Mouse (Mus musculus): ENCODE measurements around the gene Homer1. TPM values are rescaled to one million over a fixed set of nuclear protein-coding genes. Genes with fewer than 3 reads are reported as not detected.
A peak's percentile ranks its signal among the peaks of the same experiment; 100 is the strongest.

The Homer1 gene
- polyA plus RNA-seq, 1 experiment from 2014 or later = 3.6 TPM

DNA sequence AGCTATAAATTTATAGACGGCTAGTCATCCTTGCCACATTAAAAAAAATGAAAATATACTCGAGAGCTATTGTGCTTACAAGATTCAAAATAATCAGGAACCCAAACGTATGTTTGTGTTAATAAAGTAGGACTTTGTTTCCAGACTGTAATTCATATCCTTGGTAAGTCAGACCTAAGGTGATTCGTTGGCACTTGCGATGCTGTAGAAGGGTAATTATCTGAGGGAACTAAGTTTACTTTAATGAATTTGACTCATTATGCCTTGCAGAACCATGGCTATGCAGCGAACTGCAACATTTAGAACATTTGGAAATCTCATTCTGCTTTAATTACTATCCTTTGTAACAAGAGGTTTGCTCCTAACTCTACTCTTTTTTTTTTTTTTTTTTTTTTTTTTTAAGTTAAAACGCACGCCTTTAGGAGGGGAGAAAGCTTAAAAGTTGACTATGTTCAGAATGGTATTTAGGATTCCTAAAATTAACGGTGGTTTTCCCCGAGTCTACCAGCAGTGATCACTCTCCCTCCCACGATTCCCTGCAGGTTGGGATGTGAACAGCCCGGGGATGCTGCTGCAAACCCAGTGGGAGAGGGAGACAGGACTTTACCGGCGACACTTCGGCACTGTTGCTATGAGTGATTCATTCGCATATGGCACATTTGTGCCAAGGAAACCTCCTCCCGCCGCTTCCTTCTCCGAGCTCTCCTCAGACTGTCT lies 3.6 kb downstream of the Homer1 start:
- ATAC-seq (replicated peaks; ENCODE audit: low FRiP score, low read depth) (no peak; the same call in 1 of the 2 replicates), DNase-seq (ENCODE audit: low spot score) (no peak)
- Histone ChIP-seq H3K4me3 (replicated peaks; ENCODE audit: low read depth, low read length) (peak overlapping the region; percentile 94), H3K9me3 (replicated peaks; ENCODE audit: low read length) (no peaks in the 10 kb centered on the region), H3K27ac (peak overlapping the region; percentile 95), H3K36me3 (ENCODE audit: insufficient read depth, low read length) (no peaks in the 10 kb centered on the region), H3K4me2 (ENCODE audit: low read length) (peak overlapping the region; percentile 81), H3K9ac (ENCODE audit: low read depth, low read length) (peak overlapping the region; percentile 84), H3K4me1 (replicated peaks; ENCODE audit: insufficient read depth, low read length) (no peaks in the 10 kb centered on the region), H3K27me3 (ENCODE audit: insufficient read depth, low read length) (no peaks in the 10 kb centered on the region)
- 8% methylated on average over 19 of the region's 19 CpGs for WGBS
- no peak for TF ChIP-seq CTCF (IDR thresholded peaks at IDR 0.05; ENCODE audit: low read depth)

DNA sequence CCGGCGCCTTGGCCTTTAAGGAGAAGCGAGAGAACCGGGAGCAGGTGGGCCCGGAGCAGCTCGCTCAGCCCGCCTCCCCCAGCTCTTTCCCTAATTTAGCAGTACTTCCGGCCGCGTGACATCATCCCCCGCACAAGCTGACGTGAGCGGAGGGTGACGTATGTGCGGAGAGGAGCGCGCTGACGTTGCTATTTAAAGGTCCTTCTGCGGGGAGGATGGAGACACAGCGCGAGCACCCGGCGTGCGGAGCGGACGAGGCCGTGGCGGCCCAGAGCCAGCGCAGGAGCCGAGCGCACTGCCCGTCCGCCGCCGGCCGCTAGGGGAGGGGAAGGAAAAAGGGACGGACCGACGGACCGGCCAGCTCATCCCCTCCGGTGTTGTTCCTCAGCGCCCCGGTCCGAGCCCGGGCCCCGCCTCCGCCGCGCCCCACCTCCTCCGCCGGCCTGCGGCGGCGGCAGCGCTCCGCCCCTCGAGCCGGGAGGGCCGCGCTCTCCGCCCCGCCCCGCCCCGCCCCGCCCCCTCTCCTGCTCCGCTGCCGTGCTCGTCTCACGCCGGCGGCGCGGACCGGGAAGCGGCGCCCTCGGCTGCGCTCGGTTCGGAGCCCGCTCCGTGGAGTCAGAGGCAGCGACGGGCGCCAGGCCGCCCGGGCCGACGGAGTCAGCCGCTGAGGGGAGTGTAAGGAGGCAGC lies 4.3 kb downstream of the Homer1 start:
- Histone ChIP-seq H3K9ac (ENCODE audit: low read depth, low read length) (peak overlapping the region; percentile 84), H3K27me3 (ENCODE audit: insufficient read depth, low read length) (no peaks in the 10 kb centered on the region), H3K4me3 (replicated peaks; ENCODE audit: low read depth, low read length) (peak overlapping the region; percentile 94), H3K4me1 (replicated peaks; ENCODE audit: insufficient read depth, low read length) (no peaks in the 10 kb centered on the region), H3K4me2 (ENCODE audit: low read length) (peak overlapping the region; percentile 81), H3K27ac (peak overlapping the region; percentile 95), H3K36me3 (ENCODE audit: insufficient read depth, low read length) (no peaks in the 10 kb centered on the region), H3K9me3 (replicated peaks; ENCODE audit: low read length) (no peaks in the 10 kb centered on the region)
- under 1% methylated on average over 72 of the region's 90 CpGs for WGBS
- TF ChIP-seq CTCF (IDR thresholded peaks at IDR 0.05; ENCODE audit: low read depth) = peak; percentile 58
- ATAC-seq (replicated peaks; ENCODE audit: low FRiP score, low read depth) (peak; percentile 97), DNase-seq (ENCODE audit: low spot score) (peak; percentile 97)

- ATAC-seq (replicated peaks; ENCODE audit: low FRiP score, low read depth) = peak; percentile 44
- TF ChIP-seq CTCF (IDR thresholded peaks at IDR 0.05; ENCODE audit: low read depth) = no peak
- WGBS = under 1% methylated on average over 64 of the region's 64 CpGs
Observed at GRCm38 (mm10) chr13:93304251-93305001, 5.0 kb downstream of the Homer1 start.

GRCm38 (mm10) chr13:93305149-93305548 lies 5.7 kb downstream of the Homer1 start:
- no peak for DNase-seq (ENCODE audit: low spot score)
- Histone ChIP-seq H3K9me3 (replicated peaks; ENCODE audit: low read length) (no peaks in the 10 kb centered on the region), H3K27ac (no peak overlapping the region), H3K27me3 (ENCODE audit: insufficient read depth, low read length) (no peaks in the 10 kb centered on the region), H3K4me3 (replicated peaks; ENCODE audit: low read depth, low read length) (peak overlapping the region; percentile 94), H3K4me2 (ENCODE audit: low read length) (peak overlapping the region; percentile 81), H3K36me3 (ENCODE audit: insufficient read depth, low read length) (no peaks in the 10 kb centered on the region), H3K4me1 (replicated peaks; ENCODE audit: insufficient read depth, low read length) (no peaks in the 10 kb centered on the region), H3K9ac (ENCODE audit: low read depth, low read length) (peak overlapping the region; percentile 84)
- TF ChIP-seq CTCF (IDR thresholded peaks at IDR 0.05; ENCODE audit: low read depth) = no peak
- ATAC-seq (replicated peaks; ENCODE audit: low FRiP score, low read depth) = no peak
- 3% methylated on average over 7 of the region's 7 CpGs for WGBS

More at GRCm38 (mm10) chr13:93304251-93305001, 5.0 kb downstream of the Homer1 start:
- H3K36me3 ChIP-seq (ENCODE audit: insufficient read depth, low read length) = no peaks in the 10 kb centered on the region
- H3K4me3 ChIP-seq (replicated peaks; ENCODE audit: low read depth, low read length) = peak overlapping the region; percentile 94
- H3K27ac ChIP-seq = peak overlapping the region; percentile 95
- H3K4me1 ChIP-seq (replicated peaks; ENCODE audit: insufficient read depth, low read length) = no peaks in the 10 kb centered on the region
- no peaks in the 10 kb centered on the region for H3K9me3 ChIP-seq (replicated peaks; ENCODE audit: low read length)
- H3K4me2 ChIP-seq (ENCODE audit: low read length) = peak overlapping the region; percentile 81
- no peaks in the 10 kb centered on the region for H3K27me3 ChIP-seq (ENCODE audit: insufficient read depth, low read length)
- H3K9ac ChIP-seq (ENCODE audit: low read depth, low read length) = peak overlapping the region; percentile 84
- DNase-seq (ENCODE audit: low spot score) = peak; percentile 56

DNA sequence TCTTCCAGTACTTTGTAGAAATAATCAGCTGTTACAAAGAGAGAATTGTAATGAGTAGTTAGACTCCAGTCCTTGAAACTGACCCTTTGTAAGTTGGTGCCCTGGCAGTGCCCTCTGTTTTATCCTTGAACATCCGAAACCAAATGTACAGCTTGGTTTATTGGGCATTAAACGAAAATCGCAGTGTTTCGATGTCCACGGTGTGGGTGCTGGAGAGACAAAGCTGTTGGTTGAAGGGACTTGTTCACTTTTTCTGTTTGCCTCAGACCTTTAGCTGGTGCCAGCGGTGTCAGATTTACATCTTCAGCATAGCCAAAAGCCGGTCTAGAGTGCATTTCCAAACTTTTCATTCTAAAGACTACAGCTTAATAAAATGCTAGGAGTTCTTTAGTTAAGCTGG lies 6.2 kb downstream of the Homer1 start:
- no peaks in the 10 kb centered on the region for H3K27me3 ChIP-seq (ENCODE audit: insufficient read depth, low read length)
- TF ChIP-seq CTCF (IDR thresholded peaks at IDR 0.05; ENCODE audit: low read depth) = no peak
- no peak overlapping the region for H3K9ac ChIP-seq (ENCODE audit: low read depth, low read length)
- H3K27ac ChIP-seq = no peak overlapping the region
- H3K4me3 ChIP-seq (replicated peaks; ENCODE audit: low read depth, low read length) = peak overlapping the region; percentile 94
- no peaks in the 10 kb centered on the region for H3K36me3 ChIP-seq (ENCODE audit: insufficient read depth, low read length)
- H3K4me1 ChIP-seq (replicated peaks; ENCODE audit: insufficient read depth, low read length) = no peaks in the 10 kb centered on the region
- ATAC-seq (replicated peaks; ENCODE audit: low FRiP score, low read depth) = no peak
- WGBS = 11% methylated on average over 7 of the region's 7 CpGs
- H3K4me2 ChIP-seq (ENCODE audit: low read length) = peak overlapping the region; percentile 81
- no peaks in the 10 kb centered on the region for H3K9me3 ChIP-seq (replicated peaks; ENCODE audit: low read length)
- DNase-seq (ENCODE audit: low spot score) = no peak

DNA sequence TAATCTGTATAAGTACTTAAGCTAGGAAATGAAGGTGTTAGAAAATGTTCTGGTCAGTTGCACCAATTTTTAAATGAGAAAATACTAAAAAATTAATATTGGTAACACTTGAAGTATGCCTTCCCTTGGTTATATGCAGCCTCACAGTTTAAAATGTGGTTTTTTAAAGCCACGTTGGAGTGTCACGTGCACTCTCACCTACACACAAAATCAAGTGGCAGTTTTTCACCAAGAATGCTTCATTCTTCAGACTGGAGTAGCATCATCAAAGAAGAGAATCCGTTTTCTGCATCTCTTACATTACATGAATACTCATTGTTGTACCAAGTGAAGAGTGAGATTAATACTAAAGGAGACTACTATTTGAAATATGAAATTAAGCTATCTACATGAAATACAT lies 7.1 kb downstream of the Homer1 start:
- no peak overlapping the region for H3K27ac ChIP-seq

More for the DNA sequence above, 7.1 kb downstream of the Homer1 start:
- Histone ChIP-seq H3K36me3 (ENCODE audit: insufficient read depth, low read length) (no peaks in the 10 kb centered on the region), H3K9me3 (replicated peaks; ENCODE audit: low read length) (no peaks in the 10 kb centered on the region), H3K4me3 (replicated peaks; ENCODE audit: low read depth, low read length) (no peak overlapping the region), H3K4me2 (ENCODE audit: low read length) (no peak overlapping the region), H3K9ac (ENCODE audit: low read depth, low read length) (no peak overlapping the region), H3K4me1 (replicated peaks; ENCODE audit: insufficient read depth, low read length) (no peaks in the 10 kb centered on the region), H3K27me3 (ENCODE audit: insufficient read depth, low read length) (no peaks in the 10 kb centered on the region)
- ATAC-seq (replicated peaks; ENCODE audit: low FRiP score, low read depth) (no peak), DNase-seq (ENCODE audit: low spot score) (no peak)
- WGBS = 63% methylated on average over 3 of the region's 3 CpGs
- no peak for TF ChIP-seq CTCF (IDR thresholded peaks at IDR 0.05; ENCODE audit: low read depth)
